Mouse (Mus musculus): ENCODE measurements around the gene Tigd2.

Gene Tigd2

GRCm38 (mm10) chr6:59249675-59250074 is 41.0 kb downstream of the Tigd2 start:
- in situ Hi-C loops (cut with MboI, MseI), result loop anchor here (5.0 kb wide), 1 partner anchor 233 kb away; no protein-coding TSS in a partner anchor

DNA sequence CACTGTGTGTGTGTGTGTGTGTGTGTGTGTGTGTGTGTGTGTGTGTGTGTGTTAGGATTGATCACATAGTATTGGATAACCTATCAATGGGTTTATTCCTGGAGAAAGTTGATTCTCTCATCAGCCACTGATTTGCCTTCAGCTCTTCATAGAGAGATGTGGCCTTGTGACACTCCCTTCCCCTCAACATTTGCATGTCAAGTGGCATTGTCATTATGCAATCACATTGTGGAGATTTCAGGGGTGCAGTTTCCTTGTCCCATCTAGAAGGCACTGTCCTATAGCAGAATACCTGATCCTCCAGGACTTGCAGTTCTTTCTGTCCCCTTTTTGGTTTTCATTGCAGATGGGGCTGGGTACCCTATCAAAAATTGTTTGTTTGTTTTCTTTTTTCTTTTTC is 41.9 kb downstream of the Tigd2 start:
- in situ Hi-C loops (cut with MboI, MseI), result loop anchor here (5.0 kb wide), 1 partner anchor 232 kb away; no protein-coding TSS in a partner anchor

DNA sequence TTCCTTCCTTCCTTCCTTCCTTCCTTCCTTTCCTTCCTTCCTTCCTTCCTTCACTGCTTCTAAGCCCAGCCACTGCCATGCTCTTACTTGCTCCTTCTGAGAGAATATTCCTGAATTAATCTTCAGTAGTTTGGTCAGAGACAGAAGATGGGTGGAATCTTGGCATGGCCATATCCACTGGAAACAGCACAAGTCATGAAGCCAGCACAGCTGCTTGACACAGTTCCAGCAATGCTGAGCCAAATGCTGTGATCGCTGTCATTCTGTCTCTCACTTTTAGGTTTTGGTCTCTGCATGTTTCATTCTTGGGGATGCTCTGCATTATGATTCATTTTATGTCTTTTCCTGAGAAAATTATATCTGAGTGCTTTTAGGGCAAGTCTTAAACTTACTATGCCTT is 47.2 kb downstream of the Tigd2 start:
- in situ Hi-C loops (cut with MboI, MseI), result no loop called here
